Mouse (Mus musculus): ENCODE measurements around the gene Iba57. TPM values are rescaled to one million over a fixed set of nuclear protein-coding genes. Genes with fewer than 3 reads are reported as not detected.
"Not testable (repeated sequence)": the region's sequence is repeated elsewhere in the genome, so short reads cannot be mapped to it uniquely, and the experiment has no call there.

The Iba57 gene
- 10 to 100 TPM; 17.7 to 18.4 TPM for total RNA-seq (2021)
- long read RNA-seq, experiment 1, full-length matches to known transcripts: 3 of 8 reads
- long read RNA-seq, experiment 1, partial matches to known transcripts: 2 of 8 reads
- long read RNA-seq, experiment 1, other reads (novel, unspliced or antisense): 3 of 8 reads
- long read RNA-seq, experiment 2, full-length matches to known transcripts: 8 of 20 reads
- long read RNA-seq, experiment 2, partial matches to known transcripts: 7 of 20 reads
- long read RNA-seq, experiment 2, other reads (novel, unspliced or antisense): 5 of 20 reads

DNA sequence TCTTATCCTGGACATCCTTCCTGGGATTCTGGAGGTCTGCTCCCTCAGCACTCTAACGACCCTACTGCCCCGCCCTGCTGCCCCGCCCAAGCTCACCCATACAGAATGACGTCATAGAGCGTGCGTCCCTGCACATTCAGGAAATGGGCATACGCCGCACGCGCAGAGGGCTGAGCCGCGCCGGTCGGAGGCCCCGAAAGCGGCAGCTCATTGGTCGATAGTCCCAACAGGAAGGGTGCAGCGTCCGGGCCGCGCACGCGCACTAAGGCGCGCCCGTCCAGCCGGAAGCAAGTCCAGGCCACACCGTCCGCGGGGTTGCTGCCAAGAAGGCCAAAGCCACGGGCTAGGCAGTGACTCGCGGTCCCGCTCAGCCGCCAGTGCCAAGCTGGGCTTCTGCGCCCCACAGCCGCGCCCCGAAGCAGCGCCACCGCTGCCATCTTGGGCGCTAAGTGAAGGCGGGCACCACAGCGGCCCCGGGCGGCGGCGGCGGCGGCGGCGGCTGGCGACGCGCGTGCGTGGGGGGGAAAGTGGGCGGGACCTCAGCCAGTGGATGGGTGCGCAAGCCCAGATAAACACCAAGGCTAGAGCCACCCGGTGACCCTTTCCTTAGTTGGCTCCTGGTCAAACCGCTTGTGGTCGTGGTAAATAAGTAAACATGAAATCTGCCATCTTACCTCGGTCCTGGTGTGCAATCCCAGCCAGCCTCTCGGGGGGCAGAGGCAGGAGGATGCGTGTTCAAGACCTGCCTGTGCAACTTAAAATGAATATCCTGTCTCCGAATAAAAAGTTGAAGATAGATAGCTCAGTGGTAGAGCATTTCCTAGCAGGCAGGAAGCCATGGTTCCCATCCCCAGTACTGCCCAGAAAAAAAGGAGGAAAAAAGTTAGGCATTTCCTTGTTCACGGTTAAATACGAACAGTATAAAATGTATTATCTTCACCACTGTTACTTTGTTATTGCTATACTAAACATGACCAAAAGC lies at the start of gene Iba57:
Iba57 (minus strand) TSS at position 485 of the 982 bp plus-strand sequence.
- peak; percentile 86 to 95 for DNase-seq (ENCODE audit: low spot score in 2 of 2)

GRCm38 (mm10) chr11:59212892-59213494 lies 49.5 kb upstream of the Iba57 start:
- no peak for DNase-seq (ENCODE audit: low spot score in 2 of 2)

DNA sequence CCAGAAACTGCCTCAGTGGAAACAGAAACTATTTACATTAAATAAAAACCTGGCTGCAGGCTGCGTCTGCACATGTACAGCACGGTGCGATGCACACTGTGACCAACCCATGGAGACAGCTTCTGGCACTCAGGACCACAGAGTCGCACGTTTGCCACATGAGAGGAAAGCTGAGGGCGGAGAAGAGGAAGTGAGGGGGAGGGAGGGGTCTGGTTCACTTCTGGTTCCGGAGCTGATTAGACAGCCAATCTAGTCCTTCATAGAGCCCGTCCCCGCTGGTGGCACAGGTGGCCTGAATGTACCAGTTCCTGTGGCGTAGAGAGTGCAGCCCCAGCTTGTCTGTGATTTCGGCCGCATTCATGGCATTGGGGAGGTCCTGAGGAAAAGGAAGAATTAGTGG lies 48.8 kb upstream of the Iba57 start:
- not testable (repeated sequence) for DNase-seq (ENCODE audit: low spot score in 2 of 2)

DNA sequence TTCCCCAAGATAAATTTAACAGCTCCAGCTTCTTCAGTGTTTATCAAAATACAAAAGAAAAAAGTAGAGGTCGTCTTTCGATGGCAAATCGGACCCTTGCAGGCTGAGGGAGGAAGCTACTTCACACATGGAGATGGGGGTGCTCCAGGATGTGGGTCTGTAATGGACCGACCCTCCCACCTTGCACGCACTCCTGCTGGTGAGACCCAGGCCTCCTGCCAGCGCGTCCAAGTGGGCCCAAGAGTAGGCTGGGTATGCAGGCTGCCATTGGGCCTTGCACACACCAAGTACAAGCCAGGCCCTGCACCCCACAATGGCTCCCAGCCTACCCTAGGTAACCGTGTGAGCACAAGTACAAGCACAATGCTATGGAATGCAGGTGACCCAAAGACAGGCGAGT lies 48.0 kb upstream of the Iba57 start:
- DNase-seq (ENCODE audit: low spot score in 2 of 2): not testable (repeated sequence)

DNA sequence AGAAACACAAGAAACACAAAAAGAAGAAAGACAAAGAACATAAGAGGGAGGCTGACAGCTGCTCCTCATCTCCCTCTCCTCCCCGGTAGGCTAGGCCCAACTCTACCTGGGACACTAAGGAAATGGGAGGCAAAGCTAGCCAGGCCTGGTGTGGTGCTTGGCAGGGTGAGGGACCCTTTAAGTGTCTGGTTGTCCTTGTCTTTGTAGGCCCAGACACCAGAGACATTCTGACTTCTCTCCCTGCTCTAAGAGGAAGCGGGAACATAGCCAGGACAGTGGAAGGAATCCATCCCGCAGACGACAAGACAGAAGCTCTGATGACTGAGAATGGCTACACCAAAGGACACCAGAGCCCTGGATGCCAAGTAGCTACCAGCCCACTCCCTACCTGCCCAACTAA lies 46.5 kb upstream of the Iba57 start:
- DNase-seq (ENCODE audit: low spot score in 2 of 2): no peak

- no peak for DNase-seq (ENCODE audit: low spot score in 2 of 2)
These were observed 46.0 kb upstream of the Iba57 start for GRCm38 (mm10) chr11:59209580-59209979.

GRCm38 (mm10) chr11:59209003-59209441 lies 45.5 kb upstream of the Iba57 start:
- peak; percentile 53 to 54 for DNase-seq (ENCODE audit: low spot score in 2 of 2)

DNA sequence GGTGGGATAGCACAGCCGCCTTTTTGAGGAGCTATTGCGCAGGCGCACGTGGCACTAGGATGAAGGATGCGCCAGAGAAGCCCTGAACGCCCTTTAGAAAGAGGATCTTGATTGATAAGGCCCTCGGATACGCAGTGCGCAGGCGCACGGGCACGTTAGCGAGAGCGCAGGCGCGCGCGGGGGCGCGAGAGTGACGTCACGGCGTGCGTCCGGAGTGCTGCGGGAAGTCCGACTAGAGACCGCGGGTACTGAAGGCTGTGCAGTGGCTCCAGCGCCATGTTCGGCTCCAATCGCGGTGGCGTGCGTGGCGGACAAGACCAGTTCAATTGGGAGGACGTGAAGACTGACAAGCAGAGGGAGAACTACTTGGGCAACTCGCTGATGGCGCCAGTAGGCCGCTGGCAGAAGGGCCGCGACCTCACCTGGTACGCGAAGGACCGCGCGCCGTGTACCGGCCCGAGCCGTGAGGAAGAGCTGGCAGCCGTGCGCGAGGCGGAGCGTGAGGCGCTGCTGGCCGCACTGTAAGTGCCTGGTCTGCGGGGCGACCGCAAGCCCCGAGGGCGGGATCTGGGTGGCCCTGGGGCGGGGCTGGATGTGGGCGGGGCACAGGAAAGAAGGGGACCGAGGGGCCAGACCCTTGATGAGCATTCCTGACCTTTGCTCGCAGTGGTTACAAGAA lies 44.8 kb upstream of the Iba57 start, which contains the start of gene 2310033P09Rik:
2310033P09Rik (plus strand) TSS at position 169 of the 679 bp plus-strand sequence.
- DNase-seq (ENCODE audit: low spot score in 2 of 2): peak; percentile 77 to 83

DNA sequence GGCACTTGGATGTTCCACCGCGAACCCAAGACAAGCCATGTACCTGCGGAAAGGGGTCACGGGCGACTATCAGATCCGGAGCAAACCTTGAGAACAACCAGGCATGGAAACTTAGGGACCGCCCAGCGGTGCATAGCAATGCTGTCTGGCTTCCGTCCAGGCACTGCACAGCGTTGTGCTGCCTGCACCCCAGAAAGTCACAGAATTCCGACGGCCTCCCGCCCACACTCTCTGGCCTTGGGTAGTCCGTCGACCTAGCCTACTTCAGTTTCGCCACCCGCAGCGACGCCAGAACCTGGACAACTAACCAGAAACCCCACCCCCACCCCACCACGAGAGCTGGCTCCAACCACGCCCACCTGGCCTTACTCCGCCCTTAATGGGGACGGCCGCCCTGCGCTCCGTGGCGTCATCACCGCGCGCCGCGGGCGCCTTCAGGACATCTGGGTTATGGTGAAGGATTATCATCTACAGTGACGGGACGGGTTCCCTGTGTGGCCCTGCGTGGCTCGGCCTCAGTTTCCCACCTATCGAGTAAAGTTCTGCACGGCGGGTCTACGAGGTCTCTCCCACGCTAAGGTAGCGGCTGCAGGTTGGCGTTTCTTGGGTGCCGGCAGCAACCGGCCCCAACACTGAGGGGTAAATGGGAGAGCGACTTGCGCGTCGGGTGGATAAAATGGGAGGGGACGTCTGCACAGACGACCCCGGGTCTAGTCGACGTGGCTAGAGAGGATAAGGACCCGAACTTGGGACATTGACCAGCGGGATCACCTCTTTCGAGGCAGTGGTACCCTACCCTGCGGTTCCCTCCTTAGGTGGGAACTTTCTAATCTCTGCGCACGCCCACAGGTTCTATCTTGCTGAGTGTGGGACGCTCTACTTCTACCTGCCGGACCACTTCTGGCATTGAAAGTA lies 38.8 kb upstream of the Iba57 start, which contains the start of gene Mrpl55:
Mrpl55 (plus strand) TSS at position 406 of the 915 bp plus-strand sequence.
- DNase-seq (ENCODE audit: low spot score in 2 of 2): peak; percentile 89 to 90

- no peak for DNase-seq (ENCODE audit: low spot score in 2 of 2)
These were observed 37.9 kb upstream of the Iba57 start for GRCm38 (mm10) chr11:59201216-59202002.

- DNase-seq (ENCODE audit: low spot score in 2 of 2): no peak
These were observed 32.7 kb upstream of the Iba57 start for GRCm38 (mm10) chr11:59196230-59196629.

DNA sequence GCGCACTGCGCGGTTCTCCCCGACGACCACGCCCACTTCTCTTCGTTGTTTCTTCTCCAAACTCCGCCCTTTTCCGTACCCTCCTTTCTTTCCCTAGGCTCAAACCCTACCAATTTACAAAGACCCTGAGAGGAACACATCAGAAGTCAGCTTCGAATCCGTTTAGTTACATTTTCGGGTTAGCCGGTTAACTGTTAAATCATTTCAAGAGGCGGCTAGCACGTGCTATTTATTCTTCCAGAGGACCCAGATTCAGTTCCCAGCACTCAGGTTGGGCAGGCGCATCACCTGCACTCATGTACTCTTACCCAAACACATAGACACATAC lies 28.5 kb upstream of the Iba57 start, which contains the start of gene Guk1:
Guk1 (minus strand) TSS at position 154 of the 328 bp plus-strand sequence.
- DNase-seq (ENCODE audit: low spot score in 2 of 2): no peak

GRCm38 (mm10) chr11:59191231-59192058 lies 27.9 kb upstream of the Iba57 start:
- peak; percentile 64 to 76 for DNase-seq (ENCODE audit: low spot score in 2 of 2)

DNA sequence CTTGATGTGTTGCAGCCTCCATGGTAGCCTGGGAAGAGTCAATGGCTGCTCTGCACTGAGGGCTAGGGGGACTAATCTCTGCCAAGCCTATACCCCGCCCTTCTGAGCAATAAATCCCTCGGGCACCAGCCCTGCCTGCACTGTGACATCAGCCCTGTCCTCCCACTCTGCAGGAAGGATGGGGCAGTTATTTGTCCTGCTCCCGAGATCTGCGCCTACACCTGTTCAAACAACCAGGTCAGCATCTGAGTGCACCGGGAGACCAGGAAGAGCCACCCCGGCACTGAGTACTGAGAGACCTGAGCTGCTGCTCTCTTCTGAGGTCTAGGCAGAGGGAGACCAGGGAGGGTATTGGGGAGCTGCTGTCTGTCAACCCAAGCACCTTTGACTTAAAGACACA lies 24.2 kb upstream of the Iba57 start:
- DNase-seq (ENCODE audit: low spot score in 2 of 2): no peak

DNA sequence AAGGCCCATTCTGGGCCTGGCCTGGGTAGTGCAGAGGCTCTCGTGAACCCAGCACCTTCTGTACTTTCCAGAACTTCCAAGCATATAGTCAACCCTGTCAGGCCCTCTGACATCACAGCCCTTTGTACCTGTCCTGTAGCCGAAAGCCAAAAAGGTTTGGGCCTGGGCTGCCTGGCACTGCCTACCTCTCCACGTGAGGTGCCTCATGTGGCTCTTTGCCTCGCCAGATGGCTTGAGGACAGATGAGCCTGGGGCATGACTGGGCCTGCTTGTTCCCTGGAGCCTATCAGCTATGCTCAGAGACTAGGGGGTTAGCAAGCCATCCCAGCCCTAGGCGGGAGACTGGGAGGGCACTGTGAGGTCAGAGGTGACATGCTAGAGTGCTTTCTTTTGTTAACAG lies 22.0 kb upstream of the Iba57 start:
- DNase-seq (ENCODE audit: low spot score in 2 of 2): no peak

DNA sequence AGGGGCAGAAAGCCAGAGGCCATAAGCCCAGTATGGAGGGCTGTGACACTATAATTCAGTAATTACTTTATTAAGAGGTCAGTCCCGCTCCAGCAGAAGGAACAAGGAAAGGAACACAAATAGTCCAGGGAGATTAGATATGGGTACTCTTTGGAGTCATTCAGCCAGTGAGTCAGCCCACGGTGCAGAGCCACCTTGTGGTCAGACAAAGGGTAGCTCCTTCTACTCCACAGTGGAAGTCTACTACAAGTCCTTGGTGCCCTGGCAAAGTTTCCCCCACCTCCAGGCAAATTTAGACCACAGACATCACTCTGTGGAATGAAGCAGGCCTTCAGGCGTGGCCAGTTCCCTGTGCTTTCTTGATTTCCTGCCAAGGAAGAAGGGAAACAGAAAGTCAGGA lies 20.3 kb upstream of the Iba57 start:
- DNase-seq (ENCODE audit: low spot score in 2 of 2): no peak

GRCm38 (mm10) chr11:59182864-59183331 lies 19.4 kb upstream of the Iba57 start, which contains the start of gene Gjc2:
Gene Gjc2, minus strand, starts transcription at chr11:59183213.
- DNase-seq (ENCODE audit: low spot score in 2 of 2): no peak

DNA sequence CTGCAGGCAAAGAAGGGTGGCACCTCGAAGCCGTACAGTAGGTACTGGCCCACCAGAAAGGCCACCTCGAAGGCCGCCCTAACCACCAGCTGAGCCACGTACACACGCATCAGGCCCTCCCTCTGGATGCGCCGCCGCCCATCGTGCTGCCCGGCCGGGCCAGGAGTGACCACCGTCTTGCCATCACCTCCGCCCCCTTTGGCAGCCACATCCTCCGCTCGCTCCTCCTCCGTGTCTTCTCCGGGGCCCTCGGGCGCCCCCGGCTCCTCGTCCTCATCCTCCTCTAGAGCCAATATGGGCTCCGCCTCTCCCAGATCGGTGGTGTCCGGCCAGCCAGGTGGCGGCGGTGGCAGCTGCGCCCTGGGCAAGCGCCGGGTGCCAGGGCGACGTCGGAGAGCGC lies 13.4 kb upstream of the Iba57 start:
- no peak for DNase-seq (ENCODE audit: low spot score in 2 of 2)
